Mouse (Mus musculus): ENCODE data around the gene Vmn1r28. TPM values are rescaled to one million over a fixed set of nuclear protein-coding genes. Genes with fewer than 3 reads are reported as not detected.
"Not testable (repeated sequence)": the region's sequence is repeated elsewhere in the genome, so short reads cannot be mapped to it uniquely, and the experiment has no call there.

The Vmn1r28 gene
- polyA plus RNA-seq (2016; fragmentation: Nextera tagmentation; extraction: Ambion mirVana), result not detected in 2 replicates

DNA sequence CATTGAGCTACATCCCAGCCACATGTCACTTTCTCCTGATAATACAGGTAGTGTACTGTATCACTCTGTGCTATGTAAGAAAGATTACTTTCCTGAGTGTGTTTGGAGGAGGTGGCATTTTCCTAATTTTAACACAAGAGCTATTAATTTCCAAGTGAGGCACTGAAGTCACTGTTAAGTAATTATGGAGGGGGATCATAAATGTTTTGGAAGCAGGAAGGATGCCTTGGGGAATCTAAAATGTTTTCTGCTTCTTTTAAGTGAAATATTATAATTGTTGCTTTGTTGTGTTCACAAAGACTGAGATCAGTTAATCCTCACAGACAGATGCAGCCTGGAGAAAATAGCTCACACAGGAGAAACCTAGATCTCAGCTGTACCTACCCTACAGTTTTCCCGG lies at the start of gene Vmn1r28:
Gene Vmn1r28, plus strand, starts transcription at position 301 of the 400 bp plus-strand sequence.
- Histone ChIP-seq H3K4me1 (no peaks in the 10 kb centered on the region), H3K4me2 (replicated peaks) (no peak within 1 kb of the TSS), H3K9me3 (no peaks in the 10 kb centered on the region), H3K36me3 (no peaks in the 10 kb centered on the region), H3K4me3 (no peak within 1 kb of the TSS), H3K27ac (replicated peaks) (no peak within 1 kb of the TSS), H3K9ac (replicated peaks) (no peak within 1 kb of the TSS), H3K27me3 (no peaks in the 10 kb centered on the region)
- 88% methylated on average over 1 of the region's 1 CpGs for WGBS
- ATAC-seq (ENCODE audit: low FRiP score, low read depth), result no peak

DNA sequence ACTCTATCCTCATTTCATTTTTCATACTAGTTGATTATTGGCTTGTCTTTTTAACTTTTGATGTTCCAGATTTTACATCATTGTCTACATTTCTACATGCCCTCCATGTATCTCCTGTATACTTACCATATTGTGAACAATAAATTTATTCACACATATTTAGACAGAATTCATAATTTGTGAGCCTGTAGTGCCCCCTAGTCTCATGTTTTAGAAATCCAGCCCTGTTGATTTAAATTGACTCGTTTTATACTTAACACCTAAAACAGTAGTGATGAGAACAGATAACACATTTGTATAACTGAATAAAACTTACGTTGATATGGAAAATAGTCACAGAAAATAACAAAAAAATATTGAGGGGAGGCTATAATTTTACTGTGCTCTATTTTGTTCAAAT lies 45.7 kb upstream of the Vmn1r28 start:
- no peak overlapping the region for H3K27ac ChIP-seq (replicated peaks)
- no peaks in the 10 kb centered on the region for H3K36me3 ChIP-seq
- no peak overlapping the region for H3K4me2 ChIP-seq (replicated peaks)
- no peaks in the 10 kb centered on the region for H3K4me1 ChIP-seq
- no peak overlapping the region for H3K4me3 ChIP-seq
- no peak overlapping the region for H3K9ac ChIP-seq (replicated peaks)
- no peaks in the 10 kb centered on the region for H3K9me3 ChIP-seq
- WGBS, result 85% methylated on average over 2 of the region's 2 CpGs
- ATAC-seq (ENCODE audit: low FRiP score, low read depth), result no peak
- H3K27me3 ChIP-seq, result no peaks in the 10 kb centered on the region

DNA sequence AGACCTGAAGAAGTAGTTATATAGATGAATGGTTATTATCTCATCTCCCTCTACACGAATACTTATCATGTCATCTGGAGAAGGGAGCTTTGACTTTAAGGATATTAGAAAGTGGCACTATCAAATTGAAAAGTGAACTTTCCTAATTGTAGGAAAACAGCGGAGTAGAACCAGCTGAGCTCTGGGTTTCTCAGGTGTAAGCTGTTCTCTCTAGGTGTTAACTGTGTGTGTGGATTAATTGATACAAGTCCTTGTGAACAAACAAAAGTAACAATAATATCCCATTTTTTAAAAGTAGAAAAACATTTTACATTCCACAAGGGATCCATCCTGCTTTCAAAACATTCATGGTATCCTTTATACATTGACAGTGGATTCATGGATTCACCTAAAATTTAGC lies 43.1 kb upstream of the Vmn1r28 start, which contains the start of gene Vmn1r27:
Gene Vmn1r27, minus strand, starts transcription at position 101 of the 400 bp plus-strand sequence.
- Histone ChIP-seq H3K27me3 (no peaks in the 10 kb centered on the region), H3K36me3 (no peaks in the 10 kb centered on the region), H3K27ac (replicated peaks) (no peak within 1 kb of the TSS), H3K9me3 (no peaks in the 10 kb centered on the region), H3K4me3 (no peak within 1 kb of the TSS), H3K4me1 (no peaks in the 10 kb centered on the region), H3K4me2 (replicated peaks) (no peak within 1 kb of the TSS), H3K9ac (replicated peaks) (no peak within 1 kb of the TSS)
- ATAC-seq (ENCODE audit: low FRiP score, low read depth), result no peak
- WGBS, result 87% methylated on average over 2 of the region's 2 CpGs

DNA sequence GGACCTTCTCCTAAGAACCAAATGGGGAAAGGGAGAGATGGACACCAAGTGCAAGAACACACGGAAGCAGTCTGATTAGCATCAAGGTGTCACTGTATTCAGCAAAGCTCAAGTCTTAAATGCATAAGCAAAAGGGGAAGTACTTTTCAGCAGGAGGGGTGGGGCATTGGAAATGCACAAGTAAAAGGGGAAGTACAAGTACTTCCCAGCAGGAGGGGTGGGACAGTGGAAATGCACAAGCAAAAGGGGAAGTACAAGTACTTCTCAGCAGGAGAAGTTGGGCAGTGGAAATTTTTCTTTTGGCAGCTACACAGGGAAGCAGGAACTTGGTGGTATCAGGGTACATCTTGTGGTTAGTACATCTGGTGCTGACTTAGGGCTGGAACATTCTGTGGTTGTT lies 17.8 kb downstream of the Vmn1r28 start:
- ATAC-seq (ENCODE audit: low FRiP score, low read depth); H3K4me3 ChIP-seq; H3K36me3 ChIP-seq: not testable (repeated sequence)

DNA sequence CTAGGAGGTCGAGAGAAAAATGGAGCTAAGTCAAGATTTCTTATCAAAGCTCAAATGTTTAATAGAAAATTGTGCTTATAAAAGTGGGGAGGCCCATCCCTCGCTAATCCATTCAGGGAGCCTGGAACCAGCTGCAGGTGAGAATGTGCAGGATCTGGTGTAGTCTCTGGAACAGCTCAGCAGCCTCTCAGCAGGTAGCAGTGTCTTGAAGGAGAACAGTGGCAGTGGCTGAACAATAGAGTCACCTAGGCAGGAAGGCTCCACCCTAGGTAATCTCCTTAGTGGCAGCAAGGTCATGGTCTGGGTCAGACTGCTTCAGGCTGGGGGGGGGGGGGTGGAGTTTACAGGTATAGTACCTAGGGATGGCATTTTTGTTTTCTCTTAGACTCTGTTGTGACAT lies 30.4 kb downstream of the Vmn1r28 start:
- Histone ChIP-seq H3K4me2 (replicated peaks) (no peak overlapping the region), H3K4me1 (no peaks in the 10 kb centered on the region), H3K27ac (replicated peaks) (no peak overlapping the region), H3K36me3 (no peaks in the 10 kb centered on the region), H3K9me3 (no peaks in the 10 kb centered on the region), H3K4me3 (no peak overlapping the region), H3K9ac (replicated peaks) (no peak overlapping the region), H3K27me3 (no peaks in the 10 kb centered on the region)
- no peak for ATAC-seq (ENCODE audit: low FRiP score, low read depth)
- 65% methylated on average over 2 of the region's 2 CpGs for WGBS

More for the DNA sequence above, 17.8 kb downstream of the Vmn1r28 start:
- not testable (repeated sequence) for H3K4me2 ChIP-seq (replicated peaks); H3K27ac ChIP-seq (replicated peaks); H3K4me1 ChIP-seq; H3K9me3 ChIP-seq; H3K27me3 ChIP-seq; H3K9ac ChIP-seq (replicated peaks)
- 93% methylated on average over 1 of the region's 1 CpGs for WGBS

DNA sequence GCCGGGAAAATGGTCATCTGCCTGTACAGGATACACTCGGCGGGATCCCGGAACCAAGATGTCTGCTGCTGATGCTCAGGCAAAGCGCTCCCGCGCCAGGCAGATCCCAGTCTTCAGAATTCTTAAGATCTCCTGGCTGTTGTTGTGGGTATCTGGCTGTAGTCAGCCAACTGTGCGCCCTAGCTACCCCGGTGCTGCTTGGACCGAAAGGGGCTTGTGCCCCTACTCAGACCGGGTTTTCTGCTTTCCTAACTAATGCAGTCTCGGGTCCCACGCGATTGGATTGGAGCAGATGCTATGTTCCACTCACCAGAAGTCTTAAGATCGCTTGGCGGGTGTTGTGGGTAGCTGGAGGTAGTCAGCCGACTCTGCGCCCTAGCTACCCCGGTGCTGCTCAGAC lies 36.7 kb downstream of the Vmn1r28 start:
- WGBS, result 87% methylated on average over 19 of the region's 19 CpGs
- H3K9me3 ChIP-seq; H3K9ac ChIP-seq (replicated peaks); H3K36me3 ChIP-seq; H3K4me3 ChIP-seq; H3K4me1 ChIP-seq; H3K4me2 ChIP-seq (replicated peaks); H3K27ac ChIP-seq (replicated peaks); ATAC-seq (ENCODE audit: low FRiP score, low read depth); H3K27me3 ChIP-seq: not testable (repeated sequence)

DNA sequence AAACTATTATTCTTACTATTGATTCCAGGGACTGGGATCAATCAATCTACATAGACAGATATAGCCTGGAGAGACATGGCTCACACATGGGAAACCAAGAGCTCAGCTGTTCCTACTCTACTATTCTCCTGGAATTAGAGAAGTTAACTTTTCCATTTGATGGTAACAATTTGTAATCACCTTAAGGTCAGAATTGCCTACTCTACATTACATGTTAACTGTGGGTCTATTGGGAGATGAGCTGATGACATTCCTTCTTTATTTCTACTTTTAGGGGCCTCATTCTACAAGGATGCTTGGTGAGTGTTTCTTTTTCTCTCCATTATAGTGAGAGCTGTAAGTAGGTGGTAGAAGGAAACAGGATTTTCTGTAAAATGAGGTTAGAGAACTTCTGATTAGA lies 39.4 kb downstream of the Vmn1r28 start, which contains the start of gene Vmn1r29:
Gene Vmn1r29, plus strand, starts transcription at position 301 of the 400 bp plus-strand sequence.
- no peak for ATAC-seq (ENCODE audit: low FRiP score, low read depth)
- Histone ChIP-seq H3K4me2 (replicated peaks) (no peak within 1 kb of the TSS), H3K4me3 (no peak within 1 kb of the TSS), H3K36me3 (no peaks in the 10 kb centered on the region), H3K27ac (replicated peaks) (no peak within 1 kb of the TSS), H3K4me1 (no peaks in the 10 kb centered on the region), H3K9ac (replicated peaks) (no peak within 1 kb of the TSS), H3K9me3 (no peaks in the 10 kb centered on the region), H3K27me3 (no peaks in the 10 kb centered on the region)

Other genes with a start within 250 kb of the Vmn1r28 start
- not detected in 2 replicates for gene Vmn1r26, start 246.9 kb upstream of the Vmn1r28 start, polyA plus RNA-seq (2016; fragmentation: Nextera tagmentation; extraction: Ambion mirVana)
- gene Vmn1r27, start 43.2 kb upstream of the Vmn1r28 start, polyA plus RNA-seq (2016; fragmentation: Nextera tagmentation; extraction: Ambion mirVana), result not detected in 2 replicates
- not detected in 2 replicates for gene Vmn1r29, start 39.5 kb downstream of the Vmn1r28 start, polyA plus RNA-seq (2016; fragmentation: Nextera tagmentation; extraction: Ambion mirVana)
- not detected in 2 replicates for gene Vmn1r30, start 181.3 kb downstream of the Vmn1r28 start, polyA plus RNA-seq (2016; fragmentation: Nextera tagmentation; extraction: Ambion mirVana)
- not detected in 2 replicates for gene Vmn1r31, start 213.3 kb downstream of the Vmn1r28 start, polyA plus RNA-seq (2016; fragmentation: Nextera tagmentation; extraction: Ambion mirVana)

Data from midbrain, embryonic 12.5 days (tissue).